Mouse (Mus musculus): ENCODE results near the gene Lrrc74b.

GRCm38 (mm10) chr16:17527606-17528005 lies 33.4 kb downstream of the Lrrc74b start:
- TF ChIP-seq CTCF (IDR thresholded peaks at IDR 0.05; ENCODE audit: control insufficient read depth, insufficient read depth, low read length), result no peak
- no peak for TF ChIP-seq POLR2A (IDR thresholded peaks at IDR 0.05; ENCODE audit: borderline replicate concordance, control insufficient read depth, low read depth, low read length)
